Mouse (Mus musculus) right cerebral cortex, adult 2 months (tissue): Measurements from ENCODE around the gene Phkb.
"Not testable (repeated sequence)": the region's sequence is repeated elsewhere in the genome, so short reads cannot be mapped to it uniquely, and the experiment has no call there.

Experiments
- DNase-seq, 2 experiments: peaks; one replicate each; pipeline ENCODE4 v3.0.0; 2021 to 2022; ENCODE audit warnings: low spot score in 2 of 2

Phkb gene

GRCm38 (mm10) chr8:85840657-85841488 lies at the start of gene Phkb, which contains the start of gene Itfg1:
Gene Phkb (plus strand): TSS chr8:85840959.
Gene Itfg1 (minus strand): TSS chr8:85840921.
- peak; percentile 87 to 92 for DNase-seq

DNA sequence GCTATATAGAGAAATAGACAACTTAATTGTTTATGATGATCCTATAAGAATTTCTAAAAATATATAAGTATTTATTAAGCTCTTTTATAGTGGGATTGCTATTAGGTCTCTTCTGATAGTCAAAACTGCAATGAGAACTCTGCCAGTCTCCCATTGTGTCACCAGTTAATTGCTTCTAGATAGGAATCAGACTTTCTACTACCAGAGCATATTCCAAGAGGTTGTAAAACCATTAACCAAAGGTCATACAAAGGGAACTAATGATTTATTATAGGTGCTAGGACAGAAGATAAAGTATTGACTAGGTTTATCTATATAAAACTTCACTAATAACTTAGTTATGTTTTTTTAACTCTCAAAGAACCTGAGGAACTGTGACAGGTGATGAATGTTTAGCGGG lies 44.4 kb upstream of the Phkb start:
- DNase-seq: not testable (repeated sequence)

DNA sequence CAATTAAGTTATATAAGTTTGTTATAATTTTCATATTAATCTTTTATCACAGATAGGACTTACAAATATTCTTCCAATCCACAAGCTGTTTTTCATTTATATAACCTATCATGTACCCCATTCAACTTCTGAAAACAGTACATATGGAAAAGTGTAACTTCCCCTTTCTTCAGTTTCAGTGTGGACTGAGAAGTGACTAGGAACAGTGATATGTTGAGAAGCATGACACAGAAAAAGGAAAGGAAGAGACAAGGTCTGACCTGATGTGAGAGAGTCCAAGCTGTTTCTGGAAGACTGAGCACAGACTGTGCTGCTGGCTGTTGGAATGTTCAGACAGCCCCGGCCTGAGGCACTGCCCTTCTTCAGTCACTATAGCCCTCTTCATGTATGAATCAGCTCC lies 40.6 kb upstream of the Phkb start:
- no peak for DNase-seq

DNA sequence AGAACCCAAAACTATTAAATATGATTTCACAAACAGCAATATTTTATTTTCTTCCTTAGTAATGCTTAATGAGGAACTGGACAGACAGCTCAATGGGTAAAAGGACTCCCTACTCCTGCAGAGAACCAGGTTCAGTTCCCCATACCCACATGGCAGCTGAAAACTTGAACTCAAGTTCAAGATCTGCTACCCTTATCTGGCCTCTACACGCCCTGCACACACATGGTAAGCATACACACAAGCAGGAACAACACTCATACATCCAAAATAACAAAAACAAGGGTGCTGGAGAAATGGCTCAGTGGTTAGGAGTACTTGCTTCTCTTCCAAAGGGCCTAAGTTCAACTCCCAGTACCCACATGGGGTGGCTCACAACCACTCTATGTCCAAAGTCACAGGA lies 39.4 kb upstream of the Phkb start:
- no peak for DNase-seq

DNA sequence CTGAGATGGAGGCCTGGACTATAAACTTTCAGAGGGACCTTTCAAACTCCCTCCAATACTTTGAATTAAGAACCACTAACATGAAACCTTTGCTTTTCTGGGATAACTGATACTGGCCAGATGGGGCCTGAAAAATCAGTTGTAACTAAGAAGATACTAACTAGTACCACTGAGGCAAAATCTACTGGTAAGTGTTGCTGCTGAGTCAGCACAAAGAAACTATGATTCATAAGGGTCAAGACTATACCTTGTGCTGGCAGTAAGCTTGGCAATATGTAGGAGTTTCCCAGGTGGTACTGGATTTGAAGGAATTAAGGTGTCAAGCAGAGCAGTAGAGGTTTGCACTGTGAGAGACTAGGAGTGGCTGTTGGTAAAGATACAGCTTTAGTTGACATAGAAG lies 27.1 kb upstream of the Phkb start:
- DNase-seq: no peak

DNA sequence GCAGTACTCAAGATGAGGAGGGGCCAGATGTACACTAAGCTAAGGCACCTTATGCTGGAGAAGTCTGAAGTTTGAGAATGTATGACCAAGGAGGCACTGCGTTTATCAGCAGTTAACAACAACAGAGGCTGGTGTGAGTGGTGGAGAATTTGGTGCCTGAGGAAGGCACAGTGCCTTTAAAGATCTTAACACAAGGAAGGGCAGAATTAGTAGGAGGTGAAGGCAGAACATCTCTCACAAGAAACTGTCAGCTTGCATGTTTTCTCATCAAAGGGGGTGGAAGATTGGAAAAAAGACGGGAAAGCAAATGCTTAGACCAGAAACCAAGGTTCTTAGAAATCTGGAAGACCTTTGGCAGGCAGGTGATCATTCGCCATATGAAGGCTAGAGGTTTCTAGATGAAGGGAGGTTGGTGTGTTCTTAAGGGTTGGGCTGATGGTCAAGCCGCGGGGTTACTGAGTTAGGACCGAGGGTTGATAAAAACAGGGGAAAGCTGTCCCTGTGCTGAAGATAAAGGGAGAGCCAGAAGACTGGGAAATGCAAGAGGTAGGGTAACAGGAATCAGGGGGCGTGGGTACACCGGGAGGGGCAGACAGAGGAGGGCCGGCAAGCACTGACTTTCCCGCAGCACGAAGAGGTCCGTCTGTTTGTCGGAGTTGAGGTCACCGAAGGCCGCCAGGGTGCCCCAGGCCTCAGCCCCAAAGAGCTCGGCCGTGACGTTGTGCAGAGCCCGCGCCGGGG lies 673 bp upstream of the Phkb start:
- no peak for DNase-seq

DNA sequence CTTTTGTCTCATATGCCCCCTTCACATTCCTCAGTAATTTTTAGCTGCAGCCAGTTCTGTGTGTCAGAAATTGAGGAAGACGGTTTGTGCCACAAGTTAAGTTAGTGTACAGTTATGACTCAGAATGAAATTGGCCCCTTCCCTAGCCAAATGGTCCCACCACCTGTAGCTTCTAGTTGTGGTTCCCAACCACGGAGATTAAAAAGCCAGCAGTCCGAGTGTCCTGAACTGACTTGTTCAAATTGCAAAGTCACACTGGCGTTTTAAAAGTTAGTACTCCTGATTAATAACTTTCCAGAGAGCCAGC lies 683 bp downstream of the Phkb start:
- no peak for DNase-seq

DNA sequence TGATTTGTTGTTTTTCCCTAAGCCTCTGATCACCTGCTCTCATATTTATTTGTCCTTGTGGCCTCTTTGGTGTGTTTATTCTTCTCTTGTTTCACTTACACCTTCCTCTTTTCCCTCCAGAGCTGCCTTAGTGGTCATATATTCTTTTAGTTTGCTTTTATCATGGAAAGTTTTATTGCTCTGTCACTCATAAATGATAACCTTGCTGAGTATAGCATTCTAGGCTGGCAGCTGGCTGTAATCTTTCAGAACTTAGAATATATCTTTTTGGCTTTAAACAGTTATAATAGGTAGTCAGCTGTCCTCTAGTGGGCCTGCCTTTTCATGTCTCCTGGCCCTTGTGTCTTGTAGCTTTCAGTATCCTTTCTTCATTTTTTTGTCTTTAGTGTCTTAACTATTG lies 5.1 kb downstream of the Phkb start:
- no peak for DNase-seq

DNA sequence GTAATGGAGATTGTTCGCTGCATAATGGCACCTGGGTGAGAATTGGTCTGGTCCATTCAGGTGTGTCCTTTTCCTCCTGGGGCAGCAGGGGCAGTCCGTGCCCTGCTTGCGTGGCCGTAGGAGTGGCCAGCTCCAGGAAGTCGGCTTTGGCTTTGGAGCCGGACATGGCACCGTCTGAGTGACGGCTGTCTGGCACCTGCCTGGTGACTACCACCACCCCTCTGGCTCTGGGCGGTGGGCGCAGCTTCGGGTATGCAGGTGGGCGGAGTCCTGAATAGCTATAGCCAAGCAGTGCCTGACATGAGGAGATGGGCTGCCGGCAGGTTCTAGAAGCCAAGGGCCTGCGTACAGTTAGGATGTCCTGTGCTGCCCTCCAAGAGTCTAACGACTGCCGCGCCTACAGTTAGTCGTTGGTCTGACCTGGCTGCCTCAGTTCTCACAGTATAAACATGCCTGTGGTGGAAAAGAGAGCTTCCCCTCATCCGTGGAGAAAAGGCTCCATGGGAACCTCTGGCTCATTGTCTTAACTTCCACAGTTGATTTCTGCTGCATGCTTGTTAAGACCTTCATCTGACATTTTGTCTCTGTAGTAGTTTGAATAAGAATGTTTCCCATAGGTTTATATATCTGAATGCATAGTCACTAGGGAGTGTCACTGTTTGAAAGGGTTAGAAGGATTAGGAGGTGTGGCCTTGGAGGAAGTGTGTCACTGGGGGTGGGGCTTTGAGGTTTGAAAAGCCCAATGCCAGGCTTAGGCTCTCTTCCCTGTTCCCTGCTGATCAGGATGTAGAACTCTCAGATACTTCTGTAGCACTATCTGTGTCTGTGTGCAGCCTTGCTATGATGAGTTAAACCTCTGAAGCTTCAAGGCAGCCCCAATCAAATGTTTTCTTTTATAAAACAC lies 13.7 kb downstream of the Phkb start:
- no peak for DNase-seq

DNA sequence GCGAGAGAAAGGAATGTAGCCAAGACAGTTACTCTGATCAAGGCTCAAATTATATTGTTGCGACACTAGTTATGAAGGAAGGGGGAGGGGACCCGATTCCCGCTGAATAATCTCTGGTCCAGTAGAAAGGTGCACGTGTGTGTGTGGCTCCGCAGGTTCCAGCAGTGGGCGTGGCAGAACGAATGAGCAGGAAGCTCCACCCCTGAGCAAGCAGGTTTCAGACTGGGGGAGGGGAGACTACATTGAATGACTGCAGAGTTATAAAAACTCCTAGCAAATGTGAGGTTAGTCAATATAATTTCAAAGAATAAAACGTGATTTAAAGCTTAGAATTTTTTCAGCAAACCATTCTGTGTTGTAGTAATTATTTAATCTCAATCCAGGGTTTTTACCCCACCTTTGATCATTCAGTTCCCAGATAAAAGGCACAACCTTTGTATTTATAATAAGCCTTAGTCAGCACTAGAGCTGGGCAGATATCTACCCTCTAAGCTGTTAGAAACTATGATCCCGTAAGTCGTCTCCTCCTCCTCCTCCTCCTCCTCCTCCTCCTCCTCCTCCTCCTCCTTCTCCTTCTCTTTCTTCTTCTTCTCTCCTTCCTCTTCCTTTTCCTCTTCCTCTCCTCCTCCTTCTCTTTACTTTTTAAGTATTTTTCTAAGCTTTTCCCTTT lies 16.6 kb downstream of the Phkb start:
- not testable (repeated sequence) for DNase-seq

- DNase-seq: no peak
These were observed 19.9 kb downstream of the Phkb start for GRCm38 (mm10) chr8:85860612-85861011.

DNA sequence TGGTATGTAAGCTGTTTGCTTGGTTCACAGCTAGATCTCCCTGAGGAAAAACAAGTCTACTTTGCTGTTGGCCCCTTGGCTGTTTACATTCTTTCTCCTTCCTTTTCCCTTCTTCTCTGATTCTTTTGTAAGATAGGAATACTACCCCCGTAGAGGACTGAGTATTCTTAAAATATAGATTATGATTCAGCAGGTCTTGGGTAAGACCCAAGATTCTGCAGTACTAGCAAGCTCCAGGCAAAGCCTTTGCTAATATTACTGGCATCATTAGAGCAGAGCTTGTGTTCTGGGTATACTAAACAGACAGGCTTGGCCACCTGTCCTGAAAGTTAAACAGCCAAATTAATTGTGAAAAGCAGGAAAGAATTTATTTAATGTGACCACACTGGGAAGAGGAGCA lies 21.6 kb downstream of the Phkb start:
- DNase-seq: no peak

DNA sequence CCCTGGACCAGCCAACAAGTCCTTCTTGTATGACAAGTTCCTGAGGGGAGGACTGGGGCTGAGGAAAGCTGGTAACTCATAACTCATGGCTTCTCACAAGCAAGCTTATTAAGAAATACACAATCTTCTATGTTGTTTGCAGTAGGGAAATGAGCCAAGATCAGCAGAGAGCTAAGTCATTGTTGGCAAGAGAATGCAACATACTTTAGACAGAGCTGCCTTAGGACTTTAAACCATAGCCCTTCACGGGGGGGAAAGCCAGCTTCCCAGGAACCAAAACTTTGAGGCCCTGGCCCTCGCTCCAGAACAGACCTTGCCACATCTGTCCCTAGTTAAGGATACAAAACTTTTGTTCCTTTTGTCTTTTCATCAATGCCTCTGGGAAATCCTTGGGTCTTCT lies 30.9 kb downstream of the Phkb start:
- DNase-seq: no peak

- no peak for DNase-seq
These were observed 37.2 kb downstream of the Phkb start for GRCm38 (mm10) chr8:85877976-85878375.

- DNase-seq: no peak
These were observed 38.9 kb downstream of the Phkb start for GRCm38 (mm10) chr8:85879624-85880023.

GRCm38 (mm10) chr8:85884811-85885210 lies 44.1 kb downstream of the Phkb start:
- no peak for DNase-seq

DNA sequence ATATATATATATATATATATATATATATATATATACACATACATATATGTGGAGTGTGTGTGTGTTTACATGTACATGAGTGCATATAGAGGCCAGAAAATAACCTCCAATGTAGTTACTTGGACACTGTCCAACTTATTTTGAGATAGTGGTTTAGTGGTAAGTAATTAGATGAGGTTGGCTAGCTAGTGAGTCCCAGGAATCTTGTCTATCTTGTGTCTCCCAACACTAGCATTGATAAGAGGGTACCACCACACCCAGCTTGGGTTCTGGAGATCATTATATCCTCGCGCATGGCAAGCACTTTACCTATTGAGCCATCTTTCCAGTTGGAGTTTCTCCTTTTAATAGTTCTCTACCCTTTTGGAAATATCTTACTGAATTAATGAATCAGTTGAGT lies 56.9 kb downstream of the Phkb start:
- DNase-seq: no peak

DNA sequence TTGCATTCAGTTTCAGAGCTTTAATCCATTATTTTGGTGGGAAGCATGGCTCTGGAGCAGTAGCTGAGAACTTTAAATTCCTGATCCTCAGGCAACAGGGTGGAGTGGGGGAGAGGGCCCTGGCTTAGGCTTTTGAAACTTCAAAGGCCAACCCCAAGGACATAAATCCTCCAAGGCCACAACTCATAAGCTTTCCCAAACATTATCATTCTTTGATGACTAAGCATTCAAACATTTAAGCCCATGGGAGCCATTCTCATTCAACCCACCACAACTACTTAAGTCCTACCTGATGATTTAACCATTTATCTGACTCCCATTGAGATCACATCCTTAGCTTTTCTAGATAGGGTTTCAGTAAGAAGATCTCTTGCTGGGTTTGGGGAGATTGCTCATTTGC lies 84.2 kb downstream of the Phkb start:
- no peak for DNase-seq

DNA sequence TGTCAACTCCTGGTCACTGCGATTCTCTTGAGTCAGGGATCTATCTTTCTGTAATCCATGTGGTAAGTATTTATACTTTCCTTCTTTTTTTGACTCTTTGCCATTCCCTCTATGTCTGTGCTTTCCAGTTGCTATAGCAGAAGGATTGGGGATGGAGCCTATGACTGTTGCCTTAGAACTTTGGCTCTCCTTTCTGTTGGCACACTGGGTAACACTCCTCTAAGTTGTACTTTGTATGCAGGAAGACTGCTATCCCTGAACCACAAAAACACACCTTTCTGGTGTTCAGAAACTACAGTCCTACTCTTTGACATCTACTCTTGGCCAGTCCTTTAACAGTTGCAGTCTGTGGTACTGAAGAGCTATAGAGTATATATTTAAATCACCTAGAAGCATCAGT lies 84.8 kb downstream of the Phkb start:
- no peak for DNase-seq

- DNase-seq: peak; percentile 13 to 32
These were observed 85.3 kb downstream of the Phkb start for GRCm38 (mm10) chr8:85926107-85926506.

GRCm38 (mm10) chr8:85936148-85936547 lies 95.4 kb downstream of the Phkb start:
- no peak for DNase-seq

DNA sequence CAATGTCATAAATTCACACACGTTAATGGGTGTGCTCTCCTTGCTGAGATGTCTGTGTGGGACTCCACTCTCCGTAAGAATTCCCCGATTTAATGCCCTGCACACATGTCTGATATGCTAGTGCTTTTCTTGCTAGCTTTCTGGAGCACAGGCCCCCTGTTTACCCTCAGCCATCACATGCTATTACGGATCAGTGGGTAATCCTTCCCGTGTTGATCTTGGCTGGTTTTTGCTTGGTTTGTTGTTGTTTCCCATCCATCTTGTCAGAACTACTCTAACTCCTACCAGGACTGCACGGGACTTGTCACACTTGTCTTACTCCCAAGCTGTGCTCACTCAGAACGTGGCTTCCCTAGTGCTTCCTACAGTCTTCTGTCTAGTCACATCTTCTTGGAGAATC lies 96.6 kb downstream of the Phkb start:
- no peak for DNase-seq
